Mouse (Mus musculus): ENCODE data around the gene Rfx8. TPM values are rescaled to one million over a fixed set of nuclear protein-coding genes. Genes with fewer than 3 reads are reported as not detected.

Rfx8 gene
- polyA plus RNA-seq, 1 experiment = not detected

GRCm38 (mm10) chr1:39713842-39714658, 6.7 kb downstream of the Rfx8 start:
- no peak for TF ChIP-seq GATA1 (IDR thresholded peaks at IDR 0.05; ENCODE audit: low read length)

DNA sequence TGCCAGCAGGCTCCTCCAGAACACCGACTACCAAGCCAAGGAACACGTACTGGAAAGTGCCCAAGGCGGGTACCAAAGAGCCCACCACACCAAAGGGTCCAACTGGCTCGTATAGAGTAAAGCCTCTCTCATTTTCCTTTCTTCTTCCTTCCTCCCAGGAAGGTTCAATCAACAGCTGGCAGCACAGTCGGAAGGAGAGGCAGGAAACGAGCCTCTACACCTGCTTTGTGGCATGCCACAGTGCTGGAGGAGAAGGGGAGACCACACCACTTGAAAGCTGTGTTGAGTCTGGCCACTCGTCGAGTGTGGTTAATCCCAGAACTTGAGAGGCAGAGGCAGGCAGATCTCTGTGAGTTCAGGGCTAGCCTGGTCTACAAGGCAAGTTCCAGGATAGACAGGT, 7.5 kb downstream of the Rfx8 start:
- TF ChIP-seq GATA1 (IDR thresholded peaks at IDR 0.05; ENCODE audit: low read length) = no peak

- no peak for TF ChIP-seq GATA1 (IDR thresholded peaks at IDR 0.05; ENCODE audit: low read length)
Measured at GRCm38 (mm10) chr1:39712261-39712660, 8.5 kb downstream of the Rfx8 start.

GRCm38 (mm10) chr1:39710604-39711003, 10.2 kb downstream of the Rfx8 start:
- no peak for TF ChIP-seq GATA1 (IDR thresholded peaks at IDR 0.05; ENCODE audit: low read length)

GRCm38 (mm10) chr1:39710016-39710415, 10.8 kb downstream of the Rfx8 start:
- TF ChIP-seq GATA1 (IDR thresholded peaks at IDR 0.05; ENCODE audit: low read length) = no peak

GRCm38 (mm10) chr1:39708778-39709177, 12.0 kb downstream of the Rfx8 start:
- no peak for TF ChIP-seq GATA1 (IDR thresholded peaks at IDR 0.05; ENCODE audit: low read length)

DNA sequence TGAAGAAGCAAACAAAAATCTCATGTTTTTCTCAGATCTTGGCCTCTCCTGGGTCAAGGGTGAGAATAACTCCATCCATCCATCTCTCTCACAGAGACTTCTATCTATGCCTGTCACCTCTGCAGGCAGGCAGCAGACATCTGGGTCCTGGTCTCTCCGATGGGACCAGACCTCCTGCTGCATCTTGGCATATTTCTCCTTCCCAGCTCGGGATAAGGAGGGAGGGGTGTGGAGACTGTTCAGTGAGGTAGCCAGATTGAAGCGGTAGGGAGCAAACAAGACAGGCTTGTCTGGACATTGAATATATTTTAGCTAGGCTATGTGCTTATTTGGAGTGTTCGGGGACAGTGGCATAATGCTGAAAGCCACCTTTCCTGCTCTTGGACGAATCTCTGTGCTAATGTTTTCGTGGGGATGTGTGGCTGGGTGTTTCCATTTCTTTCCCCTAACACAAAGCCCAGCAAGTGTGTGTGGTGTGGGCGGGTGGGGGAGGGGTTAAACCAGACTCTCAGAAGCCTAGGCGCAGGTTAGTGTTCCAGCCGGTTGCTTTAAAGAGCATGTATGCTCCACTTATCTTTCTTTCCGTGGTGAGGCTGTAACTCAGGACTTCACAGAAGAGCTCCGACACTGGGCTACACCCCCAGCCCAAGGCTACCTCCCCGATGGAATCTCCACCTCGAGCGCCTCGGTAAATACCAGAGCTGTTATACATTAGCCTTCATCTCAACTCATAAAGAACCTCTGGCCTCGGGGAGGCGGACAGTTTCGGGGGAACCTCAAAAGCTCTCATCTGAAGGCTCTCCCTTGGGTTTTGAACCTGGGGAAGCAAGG, 18.4 kb downstream of the Rfx8 start:
- no peak for TF ChIP-seq GATA1 (IDR thresholded peaks at IDR 0.05; ENCODE audit: low read length)

- no peak for TF ChIP-seq GATA1 (IDR thresholded peaks at IDR 0.05; ENCODE audit: low read length)
Measured at GRCm38 (mm10) chr1:39701274-39701602, 19.6 kb downstream of the Rfx8 start.

GRCm38 (mm10) chr1:39700599-39701273, 20.1 kb downstream of the Rfx8 start:
- TF ChIP-seq GATA1 (IDR thresholded peaks at IDR 0.05; ENCODE audit: low read length) = no peak

- TF ChIP-seq GATA1 (IDR thresholded peaks at IDR 0.05; ENCODE audit: low read length) = no peak
Measured at GRCm38 (mm10) chr1:39698456-39698855, 22.3 kb downstream of the Rfx8 start.

DNA sequence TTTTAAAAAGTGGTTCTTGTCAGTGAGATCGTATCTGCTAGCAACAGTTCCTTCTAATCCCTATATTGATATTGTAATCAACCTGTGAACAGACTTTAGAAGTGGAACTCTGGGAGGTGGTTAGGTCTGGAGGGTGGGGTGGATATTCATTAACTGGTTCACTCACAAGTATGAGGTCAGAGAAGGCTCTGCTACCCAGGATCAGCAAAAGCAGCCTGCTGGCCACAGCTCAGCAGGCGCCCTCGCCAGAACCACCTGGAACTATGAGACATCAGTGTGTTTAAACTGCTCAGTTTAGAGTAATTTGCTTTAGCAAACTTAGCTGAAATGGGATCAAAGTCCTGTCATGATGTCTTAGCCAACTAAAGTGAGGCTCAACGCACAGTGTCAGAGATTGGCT, 25.6 kb downstream of the Rfx8 start:
- no peak for TF ChIP-seq GATA1 (IDR thresholded peaks at IDR 0.05; ENCODE audit: low read length)

- TF ChIP-seq GATA1 (IDR thresholded peaks at IDR 0.05; ENCODE audit: low read length) = no peak
Measured at GRCm38 (mm10) chr1:39694756-39695155, 26.0 kb downstream of the Rfx8 start.

GRCm38 (mm10) chr1:39691974-39692373, 28.8 kb downstream of the Rfx8 start:
- no peak for TF ChIP-seq GATA1 (IDR thresholded peaks at IDR 0.05; ENCODE audit: low read length)

DNA sequence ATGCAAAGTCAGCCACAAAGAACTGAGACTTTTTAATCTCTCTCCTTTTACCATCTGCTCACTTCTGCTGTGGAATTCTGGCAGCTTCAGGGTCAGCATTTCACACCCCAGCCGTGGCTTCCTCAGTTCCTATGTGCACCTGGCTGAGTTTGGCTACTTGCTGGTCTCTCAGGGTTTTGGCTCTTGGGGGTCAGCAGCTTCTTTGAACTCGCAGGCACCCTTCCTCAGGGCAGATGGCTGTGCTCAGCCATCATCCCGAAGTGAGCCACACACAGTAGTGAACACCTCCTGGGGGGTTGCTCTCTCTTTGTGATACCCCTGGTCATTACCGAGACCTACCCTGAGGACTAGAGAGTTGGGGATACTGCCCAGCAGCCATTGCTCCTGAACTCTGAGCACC, 29.7 kb downstream of the Rfx8 start:
- TF ChIP-seq GATA1 (IDR thresholded peaks at IDR 0.05; ENCODE audit: low read length) = no peak

GRCm38 (mm10) chr1:39688573-39688972, 32.2 kb downstream of the Rfx8 start:
- TF ChIP-seq GATA1 (IDR thresholded peaks at IDR 0.05; ENCODE audit: low read length) = no peak

DNA sequence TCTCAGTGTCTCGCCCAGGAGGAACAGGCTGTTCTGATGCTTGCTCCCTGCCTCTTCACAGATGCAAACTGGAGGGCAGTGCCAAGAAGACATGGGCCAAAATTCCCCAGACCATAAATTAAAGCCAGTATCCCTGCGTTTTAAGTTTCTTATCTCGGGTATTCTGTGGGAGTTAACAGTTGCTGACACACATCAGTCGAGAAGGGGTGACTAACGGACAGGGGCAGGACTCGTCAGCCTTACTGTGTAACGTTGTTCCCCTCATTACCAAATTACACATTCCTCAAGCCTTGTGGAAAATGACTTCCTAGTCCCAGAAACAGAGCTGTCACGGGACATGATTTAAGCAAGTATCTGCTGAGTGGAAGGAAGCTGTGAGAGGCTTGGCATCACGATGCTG, 33.5 kb downstream of the Rfx8 start:
- TF ChIP-seq GATA1 (IDR thresholded peaks at IDR 0.05; ENCODE audit: low read length) = no peak
